Mouse (Mus musculus) thymus, postnatal 10 days (tissue): ENCODE measurements at regions not wholly inside any gene's neighbourhood (a gene's known extent, or its start where the extent isn't known, plus 50 kb on each side); places are given as distances from the start of the nearest gene placed in this dataset.

Experiments used
- DNase-seq, 2 experiments: peaks; one replicate each; pipeline ENCODE4 v3.0.0; 2021; ENCODE audit warnings: low spot score in 2 of 2

- DNase-seq, result no peak
These were observed 186.6 kb downstream of the Rybp start for GRCm38 (mm10) chr6:100100565-100101133.

- DNase-seq, result no peak
These were observed 190.7 kb downstream of the Rybp start for GRCm38 (mm10) chr6:100096393-100097125.

GRCm38 (mm10) chr6:100094653-100095217 lies 192.6 kb downstream of the Rybp start:
- no peak for DNase-seq

GRCm38 (mm10) chr6:100092870-100093269 lies 194.4 kb downstream of the Rybp start:
- DNase-seq, result no peak

- no peak for DNase-seq
These were observed 195.5 kb downstream of the Rybp start for GRCm38 (mm10) chr6:100091815-100092214.

- DNase-seq, result no peak
These were observed 198.7 kb downstream of the Rybp start for GRCm38 (mm10) chr6:100088576-100088975.

- no peak for DNase-seq
These were observed 200.5 kb downstream of the Rybp start for GRCm38 (mm10) chr6:100086807-100087206.

GRCm38 (mm10) chr6:100085981-100086380 lies 201.3 kb downstream of the Rybp start:
- no peak for DNase-seq

GRCm38 (mm10) chr6:100083868-100084477 lies 203.3 kb downstream of the Rybp start:
- no peak for DNase-seq

- no peak for DNase-seq
These were observed 204.2 kb downstream of the Rybp start for GRCm38 (mm10) chr6:100083127-100083526.

GRCm38 (mm10) chr6:100074672-100075335 lies 212.5 kb downstream of the Rybp start:
- DNase-seq, result no peak

- DNase-seq, result no peak
These were observed 214.9 kb downstream of the Rybp start for GRCm38 (mm10) chr6:100072261-100072968.

- no peak for DNase-seq
These were observed 218.1 kb downstream of the Rybp start for GRCm38 (mm10) chr6:100069151-100069550.

- no peak for DNase-seq
These were observed 220.0 kb downstream of the Rybp start for GRCm38 (mm10) chr6:100067273-100067672.

GRCm38 (mm10) chr6:100065586-100065985 lies 221.7 kb downstream of the Rybp start:
- DNase-seq, result no peak

GRCm38 (mm10) chr6:100062961-100063360 lies 224.3 kb downstream of the Rybp start:
- DNase-seq, result no peak

- no peak for DNase-seq
These were observed 227.5 kb downstream of the Rybp start for GRCm38 (mm10) chr6:100059803-100060202.

- no peak for DNase-seq
These were observed 231.3 kb downstream of the Rybp start for GRCm38 (mm10) chr6:100055980-100056379.

- DNase-seq, result no peak
These were observed 234.1 kb downstream of the Rybp start for GRCm38 (mm10) chr6:100052955-100053795.

- no peak for DNase-seq
These were observed 234.9 kb downstream of the Rybp start for GRCm38 (mm10) chr6:100052406-100052805.

- DNase-seq, result no peak
These were observed 238.2 kb downstream of the Rybp start for GRCm38 (mm10) chr6:100049036-100049435.
